Mouse (Mus musculus): ENCODE measurements at regions not wholly inside any gene's neighbourhood (a gene's known extent, or its start where the extent isn't known, plus 50 kb on each side); places are given as distances from the start of the nearest gene placed in this dataset.

DNA sequence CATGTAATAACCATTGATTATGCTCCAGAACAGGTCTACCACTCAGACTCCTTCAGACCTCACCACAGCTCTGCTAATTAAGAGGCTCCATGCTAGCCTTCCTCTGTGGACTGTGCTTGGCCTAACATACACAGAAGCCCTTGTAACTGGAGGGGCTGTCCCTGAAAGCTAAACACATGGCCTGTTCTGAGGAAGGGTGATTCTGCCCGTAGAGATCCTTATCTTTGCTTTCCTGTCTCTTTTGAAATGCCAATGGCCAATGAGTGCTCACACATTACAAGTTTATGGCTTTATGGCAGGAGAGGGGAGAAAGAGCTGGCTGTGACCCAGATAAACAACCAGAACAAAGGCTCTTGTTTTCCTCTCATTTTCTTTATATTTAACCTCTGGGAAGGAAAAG lies 96.2 kb upstream of the Kit start:
- TF ChIP-seq POLR2A (IDR thresholded peaks at IDR 0.05; ENCODE audit: borderline replicate concordance, low read depth, low read length) (no peak), CTCF (IDR thresholded peaks at IDR 0.05; ENCODE audit: low read depth, low read length) (no peak)
- Histone ChIP-seq H3K4me1 (ENCODE audit: control insufficient read depth, insufficient read depth, low read length) (no peaks in the 10 kb centered on the region), H3K4me3 (ENCODE audit: insufficient read depth, low read length) (no peak overlapping the region), H3K27ac (ENCODE audit: insufficient read depth, low read depth, low read length) (no peak overlapping the region)

GRCm38 (mm10) chr5:75479149-75479548 lies 95.6 kb upstream of the Kit start:
- Histone ChIP-seq H3K27ac (ENCODE audit: insufficient read depth, low read depth, low read length) (no peak overlapping the region), H3K4me1 (ENCODE audit: control insufficient read depth, insufficient read depth, low read length) (no peaks in the 10 kb centered on the region), H3K4me3 (ENCODE audit: insufficient read depth, low read length) (no peak overlapping the region)
- TF ChIP-seq CTCF (IDR thresholded peaks at IDR 0.05; ENCODE audit: low read depth, low read length) (no peak), POLR2A (IDR thresholded peaks at IDR 0.05; ENCODE audit: borderline replicate concordance, low read depth, low read length) (no peak)

- no peak overlapping the region for H3K27ac ChIP-seq (ENCODE audit: insufficient read depth, low read depth, low read length)
- no peak overlapping the region for H3K4me3 ChIP-seq (ENCODE audit: insufficient read depth, low read length)
- TF ChIP-seq POLR2A (IDR thresholded peaks at IDR 0.05; ENCODE audit: borderline replicate concordance, low read depth, low read length) (no peak), CTCF (IDR thresholded peaks at IDR 0.05; ENCODE audit: low read depth, low read length) (no peak)
- H3K4me1 ChIP-seq (ENCODE audit: control insufficient read depth, insufficient read depth, low read length), result no peaks in the 10 kb centered on the region
These were observed 93.1 kb upstream of the Kit start for GRCm38 (mm10) chr5:75481595-75481994.

- TF ChIP-seq POLR2A (IDR thresholded peaks at IDR 0.05; ENCODE audit: borderline replicate concordance, low read depth, low read length) (no peak), CTCF (IDR thresholded peaks at IDR 0.05; ENCODE audit: low read depth, low read length) (no peak)
- H3K4me3 ChIP-seq (ENCODE audit: insufficient read depth, low read length), result no peak overlapping the region
- H3K27ac ChIP-seq (ENCODE audit: insufficient read depth, low read depth, low read length), result no peak overlapping the region
- no peaks in the 10 kb centered on the region for H3K4me1 ChIP-seq (ENCODE audit: control insufficient read depth, insufficient read depth, low read length)
These were observed 90.4 kb upstream of the Kit start for GRCm38 (mm10) chr5:75484330-75484729.

DNA sequence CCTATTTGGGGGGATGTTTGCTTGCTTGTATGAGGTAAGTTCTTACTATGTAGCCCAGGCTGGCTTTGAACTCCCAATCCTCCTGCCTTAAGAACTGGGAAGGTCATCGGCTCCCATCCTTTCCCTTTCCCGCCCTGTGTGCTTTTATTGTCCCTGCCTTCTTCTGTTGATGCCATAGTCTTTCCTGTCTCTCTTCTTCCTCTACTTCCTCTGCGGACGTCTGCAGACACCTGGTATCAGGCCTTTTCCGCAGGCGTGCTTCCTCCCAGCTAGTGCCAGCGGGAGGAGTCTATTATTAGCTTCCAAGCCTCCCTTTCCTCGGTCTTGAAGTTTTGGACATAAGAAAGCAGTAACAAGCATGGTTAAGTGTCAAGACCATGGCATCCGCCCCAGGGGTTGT lies 83.9 kb upstream of the Kit start:
- TF ChIP-seq POLR2A (IDR thresholded peaks at IDR 0.05; ENCODE audit: borderline replicate concordance, low read depth, low read length) (no peak), CTCF (IDR thresholded peaks at IDR 0.05; ENCODE audit: low read depth, low read length) (no peak)
- Histone ChIP-seq H3K4me1 (ENCODE audit: control insufficient read depth, insufficient read depth, low read length) (no peaks in the 10 kb centered on the region), H3K4me3 (ENCODE audit: insufficient read depth, low read length) (no peak overlapping the region), H3K27ac (ENCODE audit: insufficient read depth, low read depth, low read length) (no peak overlapping the region)

DNA sequence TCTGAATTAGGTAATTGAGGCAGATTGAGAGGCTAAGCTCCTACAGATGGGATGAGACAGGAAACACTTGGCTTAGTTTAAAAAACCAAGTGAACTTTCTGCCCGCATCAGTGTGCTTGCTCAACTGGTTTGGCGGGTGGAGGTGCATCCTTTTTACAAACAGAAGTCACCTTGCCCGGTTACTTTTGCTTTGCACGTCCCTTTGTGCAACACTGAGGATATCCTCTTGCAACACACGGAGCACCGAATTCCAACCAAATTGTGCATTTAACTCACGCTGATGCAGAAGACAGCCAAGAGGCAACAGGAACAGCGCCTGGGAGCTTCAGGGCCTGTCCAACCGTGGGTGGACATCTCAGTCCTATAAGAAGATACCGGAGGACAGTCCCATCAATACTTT lies 80.6 kb upstream of the Kit start:
- TF ChIP-seq CTCF (IDR thresholded peaks at IDR 0.05; ENCODE audit: low read depth, low read length), result no peak
- TF ChIP-seq POLR2A (IDR thresholded peaks at IDR 0.05; ENCODE audit: borderline replicate concordance, low read depth, low read length), result no peak
- Histone ChIP-seq H3K27ac (ENCODE audit: insufficient read depth, low read depth, low read length) (no peak overlapping the region), H3K4me1 (ENCODE audit: control insufficient read depth, insufficient read depth, low read length) (no peaks in the 10 kb centered on the region), H3K4me3 (ENCODE audit: insufficient read depth, low read length) (no peak overlapping the region)

DNA sequence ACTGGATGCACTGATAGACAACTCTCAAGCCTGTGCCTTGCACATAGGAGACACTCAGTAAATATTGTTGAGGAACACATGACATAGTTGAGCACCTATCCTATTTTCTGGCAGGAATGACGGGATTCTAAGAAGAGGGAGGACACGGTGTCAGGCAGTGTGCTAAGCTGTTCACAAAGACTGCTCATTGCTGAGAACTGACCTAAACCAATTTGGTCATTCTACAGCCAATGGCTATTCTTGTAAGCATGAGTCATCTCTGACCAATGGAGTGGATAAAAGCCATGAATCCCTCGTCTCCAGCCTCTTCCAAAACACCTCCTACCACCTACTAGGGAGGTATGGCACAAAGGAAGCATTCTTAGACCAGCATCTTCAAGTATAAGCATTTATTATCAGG lies 75.7 kb upstream of the Kit start:
- TF ChIP-seq CTCF (IDR thresholded peaks at IDR 0.05; ENCODE audit: low read depth, low read length) (no peak), POLR2A (IDR thresholded peaks at IDR 0.05; ENCODE audit: borderline replicate concordance, low read depth, low read length) (no peak)
- Histone ChIP-seq H3K27ac (ENCODE audit: insufficient read depth, low read depth, low read length) (no peak overlapping the region), H3K4me3 (ENCODE audit: insufficient read depth, low read length) (no peak overlapping the region), H3K4me1 (ENCODE audit: control insufficient read depth, insufficient read depth, low read length) (no peaks in the 10 kb centered on the region)

GRCm38 (mm10) chr5:75499695-75500094 lies 75.0 kb upstream of the Kit start:
- TF ChIP-seq CTCF (IDR thresholded peaks at IDR 0.05; ENCODE audit: low read depth, low read length) (no peak), POLR2A (IDR thresholded peaks at IDR 0.05; ENCODE audit: borderline replicate concordance, low read depth, low read length) (no peak)
- no peak overlapping the region for H3K4me3 ChIP-seq (ENCODE audit: insufficient read depth, low read length)
- H3K4me1 ChIP-seq (ENCODE audit: control insufficient read depth, insufficient read depth, low read length), result no peaks in the 10 kb centered on the region
- H3K27ac ChIP-seq (ENCODE audit: insufficient read depth, low read depth, low read length), result no peak overlapping the region

DNA sequence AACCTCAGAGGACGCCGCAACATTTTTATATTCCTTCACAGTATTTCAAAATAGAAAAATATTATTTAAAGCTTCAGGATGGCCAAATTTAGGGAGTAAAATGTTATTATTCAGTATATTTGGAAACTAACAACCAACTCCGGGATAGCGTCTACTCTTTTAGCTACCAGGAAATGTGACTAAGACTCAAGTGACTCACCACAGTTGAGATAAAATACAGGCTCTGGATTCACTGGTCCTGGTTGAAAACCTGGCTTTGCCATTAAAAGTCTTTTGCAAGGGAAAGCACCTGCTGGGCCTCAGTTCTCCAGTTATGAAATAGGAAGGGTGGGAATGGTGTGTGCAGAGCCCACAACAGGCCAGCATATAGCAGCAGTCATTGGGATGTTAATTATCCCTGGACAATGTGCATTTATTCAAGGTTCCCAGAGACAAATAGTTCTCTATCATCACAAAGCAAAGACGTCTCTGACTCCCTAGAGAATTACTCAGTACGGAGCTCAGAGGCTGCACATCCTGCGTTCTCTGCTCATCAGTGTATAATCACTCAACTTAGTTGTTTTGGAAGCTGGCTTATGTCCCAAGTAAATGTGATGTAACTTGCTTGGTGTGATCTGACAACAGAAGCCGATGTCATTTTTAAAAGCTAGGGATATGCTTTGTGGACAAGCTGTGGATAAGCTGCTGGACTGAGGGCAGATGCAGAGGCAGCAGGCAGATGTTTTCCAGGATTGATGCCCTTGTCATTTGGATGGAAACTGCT lies 73.9 kb upstream of the Kit start:
- no peaks in the 10 kb centered on the region for H3K4me1 ChIP-seq (ENCODE audit: control insufficient read depth, insufficient read depth, low read length)
- TF ChIP-seq CTCF (IDR thresholded peaks at IDR 0.05; ENCODE audit: low read depth, low read length), result no peak
- TF ChIP-seq POLR2A (IDR thresholded peaks at IDR 0.05; ENCODE audit: borderline replicate concordance, low read depth, low read length), result no peak
- no peak overlapping the region for H3K27ac ChIP-seq (ENCODE audit: insufficient read depth, low read depth, low read length)
- H3K4me3 ChIP-seq (ENCODE audit: insufficient read depth, low read length), result no peak overlapping the region

DNA sequence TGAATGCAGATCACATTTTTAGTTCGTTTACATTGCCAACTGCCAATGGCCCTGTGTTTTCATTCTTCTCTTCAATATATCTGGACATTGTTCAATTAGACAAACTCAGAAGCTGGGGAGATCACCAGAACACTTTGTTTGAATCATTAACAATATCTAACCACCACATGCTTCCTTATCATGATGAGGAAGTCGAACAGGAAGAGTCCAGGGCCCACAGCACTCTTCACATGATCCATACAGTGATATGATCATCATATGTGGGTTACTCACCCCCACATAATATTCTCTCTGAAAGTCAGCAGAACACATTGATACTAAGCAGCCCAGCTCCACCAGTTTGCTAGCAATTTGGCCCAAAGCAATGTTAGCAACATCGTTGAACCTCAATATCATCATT lies 71.0 kb upstream of the Kit start:
- no peak for TF ChIP-seq POLR2A (IDR thresholded peaks at IDR 0.05; ENCODE audit: borderline replicate concordance, low read depth, low read length)
- TF ChIP-seq CTCF (IDR thresholded peaks at IDR 0.05; ENCODE audit: low read depth, low read length), result no peak
- H3K27ac ChIP-seq (ENCODE audit: insufficient read depth, low read depth, low read length), result no peak overlapping the region
- no peak overlapping the region for H3K4me3 ChIP-seq (ENCODE audit: insufficient read depth, low read length)
- no peaks in the 10 kb centered on the region for H3K4me1 ChIP-seq (ENCODE audit: control insufficient read depth, insufficient read depth, low read length)

Data from bone marrow macrophage, adult 2 months (primary cell).